Mouse (Mus musculus) heart, adult 2 months (tissue): Measurements from ENCODE around the gene Cdk2ap2. TPM values are rescaled to one million over a fixed set of nuclear protein-coding genes. Genes with fewer than 3 reads are reported as not detected.
A peak's percentile ranks its signal among the peaks of the same experiment; 100 is the strongest.
"Not testable (repeated sequence)": the region's sequence is repeated elsewhere in the genome, so short reads cannot be mapped to it uniquely, and the experiment has no call there.

ENCODE experiments used
- DNase-seq, 2 experiments: peaks; one replicate each; pipeline ENCODE4 v3.0.0; 2021
- H3K27ac ChIP-seq: fragments of 200-600 bp; 2 replicates; pipeline ENCODE4 v1.8.1; 2022
- H3K27me3 ChIP-seq: fragments of 200-500 bp; 2 replicates; pipeline ENCODE4 v1.6.1; 2012; ENCODE audit warnings: mild to moderate bottlenecking, low read length, inconsistent platforms, mixed read lengths; ENCODE audit not compliant: control insufficient read depth, insufficient read depth
- H3K36me3 ChIP-seq: fragments of 200-500 bp; 2 replicates; pipeline ENCODE4 v1.6.1; 2012; ENCODE audit warnings: low read length, inconsistent platforms; ENCODE audit not compliant: control insufficient read depth, insufficient read depth
- H3K4me1 ChIP-seq: fragments of 200-500 bp; 2 replicates; pipeline ENCODE4 v1.6.1; 2011; ENCODE audit warnings: low read length; ENCODE audit not compliant: control insufficient read depth, insufficient read depth
- H3K4me3 ChIP-seq: fragments of 200-600 bp; 2 replicates; pipeline ENCODE4 v1.8.1; 2022
- H3K79me2 ChIP-seq: fragments of 200-500 bp; replicated peaks from 2 replicates; pipeline ENCODE4 v1.6.1; 2012; ENCODE audit warnings: mild to moderate bottlenecking, inconsistent platforms, low read length, moderate library complexity, mixed read lengths; ENCODE audit not compliant: control insufficient read depth, insufficient read depth
- H3K9ac ChIP-seq: fragments of 200-500 bp; 2 replicates; pipeline ENCODE4 v1.6.1; 2012; ENCODE audit warnings: low read depth, mild to moderate bottlenecking, control low read depth, inconsistent platforms, low read length, mixed read lengths
- CTCF ChIP-seq: fragments of 200-600 bp; IDR thresholded peaks from 2 replicates; pipeline ENCODE4 v1.8.1; 2022; ENCODE audit warnings: antibody characterized with exemption, mild to moderate bottlenecking, moderate library complexity
- EP300 ChIP-seq: fragments of 200-500 bp; IDR thresholded peaks from 2 replicates; pipeline ENCODE4 v1.6.1; 2011; ENCODE audit warnings: low read depth, low read length, control low read depth; ENCODE audit not compliant: insufficient read depth
- POLR2A ChIP-seq: fragments of 200-500 bp; IDR thresholded peaks from 2 replicates; pipeline ENCODE4 v1.6.1; 2011; ENCODE audit warnings: mild to moderate bottlenecking, low read depth, low read length, control low read depth; ENCODE audit not compliant: insufficient read depth
- WGBS: fragments of 180-500 bp; shearing (Covaris S2); methylation state at CpG from one replicate; pipeline ENCODE4 v1.1.7; 2018; 5-methylcytosine and 5-hydroxymethylcytosine counted together
- intact Hi-C: fragments of 180-260 bp; cut with DNase I; formaldehyde crosslinking; loops from one replicate; pipeline ENCODE4 v1.15.1; 2025
- polyA plus RNA-seq: library from polyadenylated mRNA; depleted of rRNA; stranded (reverse); fragments of >200 nt; gene quantifications from 2 replicates; pipeline ENCODE4 v1.2.3, GENCODE M21; 2012
- total RNA-seq, 2 experiments: library from RNA; stranded (reverse); gene quantifications; 2 replicates each; pipeline ENCODE4 v1.2.3; 2021

Cdk2ap2 gene
- total and polyA plus RNA-seq, 3 experiments, result 39.9 to 85.3 (median 43.2) TPM

- Histone ChIP-seq H3K36me3 (peaks cover 2% of the 10 kb centered on the region; the same call in 1 of the 2 replicates), H3K9ac (no peak overlapping the region), H3K79me2 (no peaks in the 10 kb centered on the region), H3K27me3 (no peaks in the 10 kb centered on the region), H3K4me1 (peaks cover 5% of the 10 kb centered on the region), H3K4me3 (no peak overlapping the region), H3K27ac (no peak overlapping the region)
- TF ChIP-seq CTCF (no peak), EP300 (no peak), POLR2A (no peak)
- 77% methylated on average over 6 of the region's 6 CpGs for WGBS
- no peak for DNase-seq
- intact Hi-C loops, result no loop called here
Observed at GRCm38 (mm10) chr19:4119716-4120487, 22.9 kb downstream of the Cdk2ap2 start.

- Histone ChIP-seq H3K4me1 (peaks cover 8% of the 10 kb centered on the region), H3K9ac (no peak overlapping the region), H3K79me2 (no peaks in the 10 kb centered on the region), H3K4me3 (no peak overlapping the region), H3K27me3 (no peaks in the 10 kb centered on the region), H3K27ac (no peak overlapping the region), H3K36me3 (peaks cover 2% of the 10 kb centered on the region; the same call in 1 of the 2 replicates)
- 97% methylated on average over 2 of the region's 2 CpGs for WGBS
- no peak for DNase-seq
- intact Hi-C loops, result no loop called here
- TF ChIP-seq EP300 (no peak), POLR2A (no peak), CTCF (no peak)
Observed at GRCm38 (mm10) chr19:4120496-4120895, 23.5 kb downstream of the Cdk2ap2 start.

- peaks cover 8% of the 10 kb centered on the region for H3K4me1 ChIP-seq
- peak overlapping the region; percentile 66 for H3K4me3 ChIP-seq
- peak overlapping the region; percentile 63 for H3K9ac ChIP-seq
- intact Hi-C loops, result loop anchor here (1.0 kb wide), 1 partner anchor 22 kb away; the partner anchor contains the start of gene Pitpnm1
- peaks cover 2% of the 10 kb centered on the region; the same call in 1 of the 2 replicates for H3K36me3 ChIP-seq
- peak; percentile 87 for TF ChIP-seq POLR2A
- TF ChIP-seq EP300, result peak; percentile 76; the same call in 1 of the 2 replicates
- no peak for TF ChIP-seq CTCF
- WGBS, result 3% methylated on average over 38 of the region's 38 CpGs
- DNase-seq, result peak; percentile 98
- peak overlapping the region; percentile 95 for H3K27ac ChIP-seq
- no peaks in the 10 kb centered on the region for H3K27me3 ChIP-seq
- peaks cover under 1% of the 10 kb centered on the region for H3K79me2 ChIP-seq
Observed at GRCm38 (mm10) chr19:4121097-4121805, 24.3 kb downstream of the Cdk2ap2 start.

- intact Hi-C loops, result loop anchor here (1.0 kb wide), 1 partner anchor 23 kb away; the partner anchor contains the start of gene Pitpnm1
- H3K27ac ChIP-seq, result peak overlapping the region; percentile 95; the same call in 1 of the 2 replicates
- WGBS, result 54% methylated on average over 6 of the region's 6 CpGs
- not testable (repeated sequence) for DNase-seq, H3K79me2 ChIP-seq, H3K27me3 ChIP-seq, H3K9ac ChIP-seq, H3K4me3 ChIP-seq, H3K36me3 ChIP-seq
- peaks cover 10% of the 10 kb centered on the region for H3K4me1 ChIP-seq
Observed at GRCm38 (mm10) chr19:4121896-4122295, 24.9 kb downstream of the Cdk2ap2 start.

GRCm38 (mm10) chr19:4122411-4123370, 25.7 kb downstream of the Cdk2ap2 start:
- DNase-seq, result no peak
- H3K27ac ChIP-seq, result no peak overlapping the region; the same call in 1 of the 2 replicates
- H3K27me3 ChIP-seq, result no peaks in the 10 kb centered on the region
- peaks cover 2% of the 10 kb centered on the region for H3K79me2 ChIP-seq
- H3K36me3 ChIP-seq, result peaks cover 2% of the 10 kb centered on the region; the same call in 1 of the 2 replicates
- no peak overlapping the region for H3K4me3 ChIP-seq
- TF ChIP-seq CTCF, result peak; percentile 14; the same call in 1 of the 2 replicates
- no peak for TF ChIP-seq POLR2A
- intact Hi-C loops, result no loop called here
- peaks cover 10% of the 10 kb centered on the region for H3K4me1 ChIP-seq
- 78% methylated on average over 7 of the region's 7 CpGs for WGBS
- H3K9ac ChIP-seq, result no peak overlapping the region
